Mouse (Mus musculus): Measurements from ENCODE around the gene Olfr869. TPM values are rescaled to one million over a fixed set of nuclear protein-coding genes. Genes with fewer than 3 reads are reported as not detected.

Gene Olfr869
- polyA plus RNA-seq (2014; fragmentation: Nextera tagmentation; extraction: Ambion mirVana), result not detected in 2 replicates

- H3K27me3 ChIP-seq (ENCODE audit: control insufficient read depth, insufficient read depth, low read length), result no peaks in the 10 kb centered on the region
- 86% methylated on average over 2 of the region's 2 CpGs for WGBS
- H3K4me3 ChIP-seq (ENCODE audit: low read depth, low read length), result no peak within 1 kb of the TSS
- no peak within 1 kb of the TSS for H3K4me2 ChIP-seq
- H3K4me1 ChIP-seq (ENCODE audit: control insufficient read depth, insufficient read depth, low read length), result no peaks in the 10 kb centered on the region
- H3K27ac ChIP-seq (ENCODE audit: low read depth, low read length), result no peak within 1 kb of the TSS
- no peaks in the 10 kb centered on the region for H3K9me3 ChIP-seq (ENCODE audit: control insufficient read depth, low read length)
- no peaks in the 10 kb centered on the region for H3K36me3 ChIP-seq (ENCODE audit: control insufficient read depth, insufficient read depth, low read length)
- no peak for ATAC-seq (ENCODE audit: low FRiP score)
- no peak within 1 kb of the TSS for H3K9ac ChIP-seq (ENCODE audit: low read length)
- no peak for DNase-seq (ENCODE audit: low spot score, missing footprints)
Measured at GRCm38 (mm10) chr9:20128709-20129108, at the start of gene Olfr869. Olfr869 (plus strand) TSS chr9:20129009.

GRCm38 (mm10) chr9:20098326-20098725 lies 30.5 kb upstream of the Olfr869 start, which contains the start of gene Olfr868:
Olfr868 (plus strand) TSS chr9:20098626.
- WGBS, result 51% methylated on average over 2 of the region's 2 CpGs
- no peak for ATAC-seq (ENCODE audit: low FRiP score)
- no peak within 1 kb of the TSS for H3K9ac ChIP-seq (ENCODE audit: low read length)
- H3K4me3 ChIP-seq (ENCODE audit: low read depth, low read length), result no peak within 1 kb of the TSS
- H3K27ac ChIP-seq (ENCODE audit: low read depth, low read length), result no peak within 1 kb of the TSS
- peaks cover 8% of the 10 kb centered on the region for H3K9me3 ChIP-seq (ENCODE audit: control insufficient read depth, low read length)
- no peak within 1 kb of the TSS for H3K4me2 ChIP-seq
- H3K36me3 ChIP-seq (ENCODE audit: control insufficient read depth, insufficient read depth, low read length), result no peaks in the 10 kb centered on the region
- no peaks in the 10 kb centered on the region for H3K4me1 ChIP-seq (ENCODE audit: control insufficient read depth, insufficient read depth, low read length)
- no peak for DNase-seq (ENCODE audit: low spot score, missing footprints)
- H3K27me3 ChIP-seq (ENCODE audit: control insufficient read depth, insufficient read depth, low read length), result no peaks in the 10 kb centered on the region

- H3K27me3 ChIP-seq (ENCODE audit: control insufficient read depth, insufficient read depth, low read length), result no peaks in the 10 kb centered on the region
- DNase-seq (ENCODE audit: low spot score, missing footprints), result no peak
- no peak for ATAC-seq (ENCODE audit: low FRiP score)
- no peak overlapping the region for H3K9ac ChIP-seq (ENCODE audit: low read length)
- no peaks in the 10 kb centered on the region for H3K4me1 ChIP-seq (ENCODE audit: control insufficient read depth, insufficient read depth, low read length)
- H3K4me3 ChIP-seq (ENCODE audit: low read depth, low read length), result no peak overlapping the region
- H3K36me3 ChIP-seq (ENCODE audit: control insufficient read depth, insufficient read depth, low read length), result no peaks in the 10 kb centered on the region
- peaks cover 8% of the 10 kb centered on the region; the same call in 1 of the 2 replicates for H3K9me3 ChIP-seq (ENCODE audit: control insufficient read depth, low read length)
- H3K4me2 ChIP-seq, result no peak overlapping the region
- H3K27ac ChIP-seq (ENCODE audit: low read depth, low read length), result no peak overlapping the region
- WGBS, result 93% methylated on average over 3 of the region's 3 CpGs
Measured at GRCm38 (mm10) chr9:20149706-20150105, 20.9 kb downstream of the Olfr869 start.

DNA sequence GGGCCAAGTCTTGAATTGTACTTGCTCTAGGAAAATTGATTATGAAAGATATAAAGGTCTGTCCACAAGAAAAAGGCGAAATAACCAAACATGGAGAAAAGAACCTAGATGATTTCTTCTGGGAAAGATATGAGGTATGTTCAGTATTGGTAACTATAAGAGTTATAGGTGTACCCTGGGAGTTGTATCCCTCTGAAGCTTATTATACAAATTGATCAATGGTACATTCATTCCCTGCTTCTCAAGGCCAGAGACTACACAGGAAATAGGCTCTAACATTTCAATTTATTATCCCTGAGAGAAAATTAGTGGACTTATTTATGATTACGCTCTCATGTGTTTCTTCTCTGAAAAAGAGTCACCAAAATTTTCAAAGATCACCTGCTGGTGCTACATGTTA lies 45.1 kb downstream of the Olfr869 start, which contains the start of gene Olfr870:
Gene Olfr870, minus strand, starts transcription at position 101 of the 400 bp plus-strand sequence.
- Histone ChIP-seq H3K4me2 (no peak within 1 kb of the TSS), H3K9me3 (ENCODE audit: control insufficient read depth, low read length) (peaks cover 6% of the 10 kb centered on the region), H3K9ac (ENCODE audit: low read length) (no peak within 1 kb of the TSS), H3K27me3 (ENCODE audit: control insufficient read depth, insufficient read depth, low read length) (no peaks in the 10 kb centered on the region), H3K4me3 (ENCODE audit: low read depth, low read length) (no peak within 1 kb of the TSS), H3K36me3 (ENCODE audit: control insufficient read depth, insufficient read depth, low read length) (no peaks in the 10 kb centered on the region), H3K4me1 (ENCODE audit: control insufficient read depth, insufficient read depth, low read length) (no peaks in the 10 kb centered on the region), H3K27ac (ENCODE audit: low read depth, low read length) (no peak within 1 kb of the TSS)
- ATAC-seq (ENCODE audit: low FRiP score) (no peak), DNase-seq (ENCODE audit: low spot score, missing footprints) (no peak)
- WGBS, result 83% methylated on average over 2 of the region's 2 CpGs

GRCm38 (mm10) chr9:20179463-20179862 lies 50.7 kb downstream of the Olfr869 start:
- ATAC-seq (ENCODE audit: low FRiP score) (no peak), DNase-seq (ENCODE audit: low spot score, missing footprints) (no peak)
- no peak overlapping the region for H3K4me3 ChIP-seq (ENCODE audit: low read depth, low read length)
- no peaks in the 10 kb centered on the region for H3K27me3 ChIP-seq (ENCODE audit: control insufficient read depth, insufficient read depth, low read length)
- H3K27ac ChIP-seq (ENCODE audit: low read depth, low read length), result no peak overlapping the region
- no peaks in the 10 kb centered on the region for H3K36me3 ChIP-seq (ENCODE audit: control insufficient read depth, insufficient read depth, low read length)
- H3K9ac ChIP-seq (ENCODE audit: low read length), result no peak overlapping the region
- no peaks in the 10 kb centered on the region for H3K4me1 ChIP-seq (ENCODE audit: control insufficient read depth, insufficient read depth, low read length)
- peaks cover 6% of the 10 kb centered on the region for H3K9me3 ChIP-seq (ENCODE audit: control insufficient read depth, low read length)
- WGBS, result 71% methylated on average over 5 of the region's 5 CpGs
- no peak overlapping the region for H3K4me2 ChIP-seq

Other genes starting within 250 kb of the Olfr869 start
- gene Olfr862, start 241.0 kb upstream of the Olfr869 start, polyA plus RNA-seq (2014; fragmentation: Nextera tagmentation; extraction: Ambion mirVana), result not detected in 2 replicates
- gene Olfr77, start 212.1 kb upstream of the Olfr869 start, polyA plus RNA-seq (2014; fragmentation: Nextera tagmentation; extraction: Ambion mirVana), result 0.25 TPM in 2 replicates
- not detected in 2 replicates for gene Olfr866, start 101.0 kb upstream of the Olfr869 start, polyA plus RNA-seq (2014; fragmentation: Nextera tagmentation; extraction: Ambion mirVana)
- not detected in 2 replicates for gene Olfr867, start 71.4 kb upstream of the Olfr869 start, polyA plus RNA-seq (2014; fragmentation: Nextera tagmentation; extraction: Ambion mirVana)
- gene Olfr868, start 30.4 kb upstream of the Olfr869 start, polyA plus RNA-seq (2014; fragmentation: Nextera tagmentation; extraction: Ambion mirVana), result not detected in 2 replicates
- gene Olfr870, start 45.0 kb downstream of the Olfr869 start, polyA plus RNA-seq (2014; fragmentation: Nextera tagmentation; extraction: Ambion mirVana), result not detected in 2 replicates
- not detected in 2 replicates for gene Olfr871, start 83.2 kb downstream of the Olfr869 start, polyA plus RNA-seq (2014; fragmentation: Nextera tagmentation; extraction: Ambion mirVana)
- not detected in 2 replicates for gene Olfr872, start 108.1 kb downstream of the Olfr869 start, polyA plus RNA-seq (2014; fragmentation: Nextera tagmentation; extraction: Ambion mirVana)
- not detected in 2 replicates for gene Olfr39, start 153.3 kb downstream of the Olfr869 start, polyA plus RNA-seq (2014; fragmentation: Nextera tagmentation; extraction: Ambion mirVana)
- not detected in 2 replicates for gene Olfr873, start 169.5 kb downstream of the Olfr869 start, polyA plus RNA-seq (2014; fragmentation: Nextera tagmentation; extraction: Ambion mirVana)
- 0.05 TPM in 1 of 2 replicates, not detected in the other for gene Olfr18, start 207.1 kb downstream of the Olfr869 start, polyA plus RNA-seq (2014; fragmentation: Nextera tagmentation; extraction: Ambion mirVana)

Measured in midbrain, embryonic 11.5 days (tissue).